Comparison of ENCODE assay signal across 13 mouse cellular contexts in the genomic region with DNA sequence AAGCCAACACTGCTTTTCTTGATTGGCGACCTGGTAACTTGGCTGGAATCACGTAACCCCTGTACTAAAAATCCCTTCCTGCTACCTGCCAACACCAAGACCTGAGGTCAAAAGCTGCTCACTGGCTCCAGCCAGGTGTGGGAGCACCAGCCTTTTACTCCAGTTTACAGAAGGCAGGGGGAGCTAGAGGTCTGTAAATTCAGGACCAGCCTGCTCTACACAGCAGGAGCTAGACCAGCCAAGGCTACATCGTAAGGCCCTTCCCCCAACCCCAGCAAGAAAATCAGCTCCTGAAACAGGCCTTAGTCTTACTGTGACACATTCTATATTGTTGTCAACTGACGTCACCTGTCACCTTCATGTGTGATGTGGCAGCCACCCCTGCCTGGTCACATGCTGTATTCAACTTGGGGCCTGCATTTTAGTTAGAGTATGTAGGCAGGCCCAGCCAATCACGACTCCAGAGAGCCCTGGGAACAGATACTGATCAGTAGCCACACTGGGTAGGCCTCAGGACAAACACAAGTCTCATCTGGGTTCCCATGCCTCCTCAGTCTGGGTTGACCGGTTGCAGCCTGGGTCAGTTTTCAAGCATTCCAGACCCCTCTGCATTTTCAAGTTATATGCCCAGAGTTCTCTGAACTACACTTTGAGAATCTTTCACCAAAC. TPM values are rescaled to one million over a fixed set of nuclear protein-coding genes. Genes with fewer than 3 reads are reported as not detected.
DNase-seq lines count a peak whose midpoint lies in the region; ATAC-seq and TF ChIP-seq lines count a peak whose summit lies in the region.
"Had no signal": no experiment of that assay in that cellular context is flagged by ENCODE, and none has a peak within 500 bp of the region (broad histone marks: within the 10 kb centered on the region; RNA-seq: fewer than 3 reads in every experiment).

No protein-coding gene starts in this region.

- H3K27me3 ChIP-seq in MEL (ENCODE audit: control insufficient read depth in 1 of 2, insufficient read depth in 2 of 2, low read length in 2 of 2), result no peaks in the 10 kb centered on the region
- no peaks in the 10 kb centered on the region for H3K27me3 ChIP-seq in liver, embryonic 14.5 days (ENCODE audit: control insufficient read depth, insufficient read depth, low read length)
- H3K27me3 ChIP-seq: hindbrain, embryonic 13.5 days had no signal

- no peak for ATAC-seq in liver, embryonic 14.5 days (ENCODE audit: insufficient read depth)

- DNase-seq in spleen, postnatal 36 days (ENCODE audit: low spot score in 2 of 2), result peak; percentile 32 to 35
- no peak for DNase-seq in spleen, adult 12 weeks (ENCODE audit: low spot score)
- DNase-seq in MEL (ENCODE audit: low read depth, low spot score), result peak; percentile 17
- DNase-seq in liver, embryonic 14.5 days (ENCODE audit: low read depth in 3 of 3, low spot score in 3 of 3), result no peak
- no peak for DNase-seq in left cerebral cortex, adult 8-10 months (ENCODE audit: low spot score in 2 of 2)
- no peak for DNase-seq in right cerebral cortex, adult 2 months (ENCODE audit: low spot score in 2 of 2)
- no peak for DNase-seq in right cerebral cortex, postnatal 10 days (ENCODE audit: low spot score in 2 of 2)
- DNase-seq: adrenal gland, postnatal 36 days; cerebellum, adult 11 months; heart, adult 18-20 months; kidney, postnatal 4 days; lung, adult 2 months had no signal

- H3K79me2 ChIP-seq in MEL (ENCODE audit: control insufficient read depth, insufficient read depth, low read length, poor library complexity), result no peaks in the 10 kb centered on the region

- no peak for TF ChIP-seq EP300 in MEL (IDR thresholded peaks at IDR 0.05; ENCODE audit: low read depth in 1 of 2, low read length in 2 of 2)
- no peak for TF ChIP-seq EP300 in liver, embryonic 14.5 days (IDR thresholded peaks at IDR 0.05; ENCODE audit: low read depth)

- H3K9ac ChIP-seq in MEL (ENCODE audit: control insufficient read depth, low read depth, low read length, poor library complexity, severe bottlenecking), result no peak overlapping the region
- H3K9ac ChIP-seq in liver, embryonic 14.5 days (replicated peaks), result no peak overlapping the region
- H3K9ac ChIP-seq: hindbrain, embryonic 13.5 days had no signal

- H3K4me2 ChIP-seq in liver, embryonic 14.5 days (ENCODE audit: low read depth), result no peak overlapping the region
- H3K4me2 ChIP-seq: hindbrain, embryonic 13.5 days had no signal

- H3K4me3 ChIP-seq in MEL (ENCODE audit: control insufficient read depth in 1 of 2, insufficient read depth in 1 of 2, low read depth in 2 of 2, low read length in 2 of 2), result no peak overlapping the region
- H3K4me3 ChIP-seq in liver, embryonic 14.5 days (ENCODE audit: insufficient read depth in 1 of 2, low read depth in 2 of 2, low read length in 2 of 2), result no peak overlapping the region
- H3K4me3 ChIP-seq: hindbrain, embryonic 13.5 days had no signal

- 65% methylated on average over 6 of the region's 6 CpGs for WGBS in liver, embryonic 14.5 days (ENCODE audit: insufficient replicate concordance)

- peak; percentile 7 to 46 (median 17); a peak in 2 of 6 replicates for TF ChIP-seq CTCF in MEL (IDR thresholded peaks at IDR 0.05 in 2 of 3, conservative IDR thresholded peaks at IDR 0.05 in 1 of 3; ENCODE audit: control insufficient read depth in 1 of 3, insufficient read depth in 1 of 3, low read depth in 2 of 3, low read length in 3 of 3, poor library complexity in 1 of 3, severe bottlenecking in 1 of 3)
- TF ChIP-seq CTCF in liver, embryonic 14.5 days (IDR thresholded peaks at IDR 0.05; ENCODE audit: low read depth), result peak; percentile 47

- no peak overlapping the region for H3K27ac ChIP-seq in MEL (ENCODE audit: control insufficient read depth, low read depth, low read length)
- no peak overlapping the region for H3K27ac ChIP-seq in liver, embryonic 14.5 days
- H3K27ac ChIP-seq: hindbrain, embryonic 13.5 days had no signal

- H3K4me1 ChIP-seq in MEL (ENCODE audit: control insufficient read depth in 1 of 2, insufficient read depth in 2 of 2, low read length in 2 of 2), result no peaks in the 10 kb centered on the region
- H3K4me1 ChIP-seq in liver, embryonic 14.5 days (replicated peaks; ENCODE audit: control insufficient read depth in 2 of 2, insufficient read depth in 2 of 2, low read length in 1 of 2), result 0 out of 4 replicates have a peak, but pooled peaks cover 0 to 2% of the 10 kb centered on the region in 2 experiments
- H3K4me1 ChIP-seq: hindbrain, embryonic 13.5 days had no signal

- no peaks in the 10 kb centered on the region for H3K9me3 ChIP-seq in MEL (replicated peaks; ENCODE audit: insufficient read depth, low read length)
- no peaks in the 10 kb centered on the region for H3K9me3 ChIP-seq in liver, embryonic 14.5 days (ENCODE audit: control insufficient read depth, low read length)
- H3K9me3 ChIP-seq: hindbrain, embryonic 13.5 days had no signal

- no peak for TF ChIP-seq POLR2A in MEL (IDR thresholded peaks at IDR 0.05; ENCODE audit: control insufficient read depth in 1 of 2, insufficient read depth in 1 of 2, low read depth in 1 of 2, low read length in 2 of 2, poor library complexity in 1 of 2)

- H3K36me3 ChIP-seq in MEL (ENCODE audit: control insufficient read depth in 1 of 2, insufficient read depth in 2 of 2, low read length in 2 of 2), result no peaks in the 10 kb centered on the region; a peak in 1 of 4 replicates
- H3K36me3 ChIP-seq in liver, embryonic 14.5 days (replicated peaks; ENCODE audit: control insufficient read depth, insufficient read depth, low read depth), result no peaks in the 10 kb centered on the region

- peak; percentile 42 for TF ChIP-seq RAD21 in MEL (IDR thresholded peaks at IDR 0.05; ENCODE audit: low read depth, low read length)

TF ChIP-seq in MEL, 35 proteins besides CTCF, POLR2A, EP300 and RAD21:
- no peak for TF ChIP-seq MXI1 (IDR thresholded peaks at IDR 0.05; ENCODE audit: low read depth, low read length)
- TF ChIP-seq ZC3H11A (IDR thresholded peaks at IDR 0.05; ENCODE audit: low read depth, low read length), result 0 out of 2 replicates have a peak, but pooled peaks have one; percentile 25
- peak; percentile 52 for TF ChIP-seq SMC3 (IDR thresholded peaks at IDR 0.05; ENCODE audit: low read depth, low read length)
TF ChIP-seq in MEL: peak in this region for 2.

RNA-seq across cellular contexts. Expression of a gene that starts 34.6 kb away (rescaled TPM):
- 5.9 and 7.2 TPM in 2 replicates for total RNA-seq in MEL (2012; rRNA removed)
- polyA plus RNA-seq in MEL (2012; ENCODE audit: insufficient read depth in 1 of 2, insufficient read length in 2 of 2, low read depth in 1 of 2, low replicate concordance in 2 of 2, missing spikeins in 1 of 2), result 10 to 100 TPM in 1 of 2 experiments, not detected in 1; 12.0 TPM
- 4.5 and 5.5 TPM in 2 replicates for polyA plus RNA-seq in liver, embryonic 14.5 days (2012; rRNA removed)
- polyA plus RNA-seq in liver, embryonic 14.5 days (2014; fragmentation: Nextera tagmentation; extraction: Ambion mirVana), result 8.4 and 9.9 TPM in 2 replicates
- total RNA-seq in left cerebral cortex, adult 8-10 months (2022), result 10 to 100 TPM; 36.7 to 41.4 (median 38.8) TPM

RNA-seq across cellular contexts. Expression of a gene that starts 55.7 kb away (rescaled TPM):
- 0.26 and 0.65 TPM in 2 replicates for total RNA-seq in MEL (2012; rRNA removed)
- 10 to 100 TPM in 1 of 2 experiments, not detected in 1; 52.7 TPM for polyA plus RNA-seq in MEL (2012; ENCODE audit: insufficient read depth in 1 of 2, insufficient read length in 2 of 2, low read depth in 1 of 2, low replicate concordance in 2 of 2, missing spikeins in 1 of 2)
- polyA plus RNA-seq in liver, embryonic 14.5 days (2012; rRNA removed), result 0.43 and 1.2 TPM in 2 replicates
- 0.15 TPM in 1 of 2 replicates, not detected in the other for polyA plus RNA-seq in liver, embryonic 14.5 days (2014; fragmentation: Nextera tagmentation; extraction: Ambion mirVana)
- total RNA-seq in left cerebral cortex, adult 8-10 months (2022), result 1 to 10 TPM; 2.2 to 6.9 (median 5.0) TPM
- polyA plus RNA-seq: lung, adult 2 months had no signal

Comparison
In these comparisons a context has a peak if more than half of its experiments do, and no peak if none do; other contexts are left out.
1. DNase-seq: peak in spleen, postnatal 36 days (2 of 2) and MEL (single experiment); none in spleen, adult 12 weeks (single experiment), liver, embryonic 14.5 days (0 of 3), left cerebral cortex, adult 8-10 months (0 of 2), right cerebral cortex, adult 2 months (0 of 2) and right cerebral cortex, postnatal 10 days (0 of 2).